Mouse (Mus musculus) naive thymus-derived CD4-positive, alpha-beta T cell, adult 5 months (primary cell): ENCODE data around the gene Vmn2r124. TPM values are rescaled to one million over a fixed set of nuclear protein-coding genes. Genes with fewer than 3 reads are reported as not detected.

ENCODE experiments used
- polyA plus RNA-seq: library from polyadenylated mRNA; unstranded; fragments of 100-300 nt; shearing (Covaris generic); gene quantifications from one replicate; pipeline ENCODE4 v1.2.1, GENCODE M21; 2017

Gene Vmn2r124
- not detected for polyA plus RNA-seq

GRCm38 (mm10) chr17:18049124-18049523 lies at the start of gene Vmn2r124:
Gene Vmn2r124, plus strand, starts transcription at chr17:18049424.

DNA sequence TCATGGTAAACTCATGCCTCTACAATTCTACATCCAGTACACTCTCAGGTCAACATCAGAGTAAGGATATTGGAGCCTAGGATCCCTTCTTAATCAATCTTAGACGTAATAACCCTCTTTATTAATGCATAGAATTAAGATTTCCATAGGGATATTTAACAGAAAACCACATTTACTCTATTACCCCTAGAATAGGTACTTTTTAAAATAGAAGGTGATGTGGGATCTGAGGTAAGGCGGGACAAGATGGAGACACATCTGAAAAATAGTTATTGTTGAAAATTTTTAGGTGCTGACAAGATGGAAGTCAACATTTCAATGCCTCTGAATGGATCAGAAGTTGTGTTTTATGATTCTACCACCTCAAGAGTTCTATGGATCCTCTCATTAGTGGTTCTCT lies 27.8 kb upstream of the Vmn2r124 start, which contains the start of gene Fpr-rs4:
Gene Fpr-rs4 (plus strand): TSS at position 301 of the 400 bp plus-strand sequence.

GRCm38 (mm10) chr17:18084716-18085115 lies 35.5 kb downstream of the Vmn2r124 start, which contains the start of gene Vmn2r91:
Gene Vmn2r91, plus strand, starts transcription at chr17:18085016.

Other genes starting within 250 kb of the Vmn2r124 start
- gene Spaca6, start 222.3 kb upstream of the Vmn2r124 start, polyA plus RNA-seq, result 3.5 TPM
- gene Has1, start 194.2 kb upstream of the Vmn2r124 start, polyA plus RNA-seq, result not detected
- gene Fpr1, start 165.5 kb upstream of the Vmn2r124 start, polyA plus RNA-seq, result not detected
- not detected for gene Fpr2, start 161.6 kb upstream of the Vmn2r124 start, polyA plus RNA-seq
- not detected for gene Fpr3, start 161.6 kb upstream of the Vmn2r124 start, polyA plus RNA-seq
- not detected for gene Fpr-rs4, start 27.7 kb upstream of the Vmn2r124 start, polyA plus RNA-seq
- not detected for gene Vmn2r91, start 35.6 kb downstream of the Vmn2r124 start, polyA plus RNA-seq
- 0.06 TPM for gene Vmn2r92, start 102.5 kb downstream of the Vmn2r124 start, polyA plus RNA-seq
- gene Vmn2r94, start 228.3 kb downstream of the Vmn2r124 start, polyA plus RNA-seq, result 0.10 TPM
- 0.05 TPM for gene Vmn2r93, start 248.7 kb downstream of the Vmn2r124 start, polyA plus RNA-seq